Mouse (Mus musculus) hindbrain, embryonic 10.5 days (tissue): ENCODE results near the gene Gm14862. TPM values are rescaled to one million over a fixed set of nuclear protein-coding genes. Genes with fewer than 3 reads are reported as not detected.

ENCODE experiments used
- DNase-seq: peaks from one replicate; pipeline ENCODE4 v3.0.0-alpha.2; 2017; ENCODE audit warnings: low spot score
- H3K27ac ChIP-seq: fragments of 300-500 bp; sonication (generic); 2 replicates; pipeline ENCODE4 v1.5.1; 2016; ENCODE audit warnings: mild to moderate bottlenecking, moderate library complexity
- H3K27me3 ChIP-seq: fragments of 300-500 bp; sonication (generic); 2 replicates; pipeline ENCODE4 v1.6.1; 2016; ENCODE audit warnings: mild to moderate bottlenecking; ENCODE audit not compliant: poor library complexity, insufficient read depth, severe bottlenecking
- H3K36me3 ChIP-seq: fragments of 300-500 bp; sonication (generic); 2 replicates; pipeline ENCODE4 v1.6.1; 2016; ENCODE audit warnings: mild to moderate bottlenecking, moderate library complexity
- H3K4me1 ChIP-seq: fragments of 300-500 bp; sonication (generic); replicated peaks from 2 replicates; pipeline ENCODE4 v1.6.1; 2016; ENCODE audit warnings: mild to moderate bottlenecking
- H3K4me3 ChIP-seq: fragments of 300-500 bp; sonication (generic); 2 replicates; pipeline ENCODE4 v1.5.1; 2016; ENCODE audit warnings: mild to moderate bottlenecking, moderate library complexity
- H3K9me3 ChIP-seq: fragments of 300-500 bp; sonication (generic); 2 replicates; pipeline ENCODE4 v1.6.1; 2016; ENCODE audit warnings: mild to moderate bottlenecking, moderate library complexity
- WGBS: fragments of 180-500 bp; shearing (Covaris S2); methylation state at CpG from one replicate; pipeline ENCODE4 v1.1.7; 2016; 5-methylcytosine and 5-hydroxymethylcytosine counted together
- polyA plus RNA-seq: library from polyadenylated mRNA; unstranded; fragments of >200 nt; fragmentation: Nextera tagmentation; extraction: Ambion mirVana; gene quantifications from 2 replicates; pipeline ENCODE4 v1.2.1, GENCODE M21; 2016

Gene Gm14862
- polyA plus RNA-seq, 1 experiment from 2014 or later = not detected

GRCm38 (mm10) chrX:9216244-9216643, 40.5 kb downstream of the Gm14862 start:
- H3K27ac ChIP-seq = no peak overlapping the region
- H3K4me3 ChIP-seq = no peak overlapping the region
- no peaks in the 10 kb centered on the region for H3K9me3 ChIP-seq
- WGBS = 89% methylated on average over 2 of the region's 2 CpGs
- no peaks in the 10 kb centered on the region for H3K36me3 ChIP-seq
- no peak for DNase-seq
- no peaks in the 10 kb centered on the region for H3K4me1 ChIP-seq
- H3K27me3 ChIP-seq = no peaks in the 10 kb centered on the region

DNA sequence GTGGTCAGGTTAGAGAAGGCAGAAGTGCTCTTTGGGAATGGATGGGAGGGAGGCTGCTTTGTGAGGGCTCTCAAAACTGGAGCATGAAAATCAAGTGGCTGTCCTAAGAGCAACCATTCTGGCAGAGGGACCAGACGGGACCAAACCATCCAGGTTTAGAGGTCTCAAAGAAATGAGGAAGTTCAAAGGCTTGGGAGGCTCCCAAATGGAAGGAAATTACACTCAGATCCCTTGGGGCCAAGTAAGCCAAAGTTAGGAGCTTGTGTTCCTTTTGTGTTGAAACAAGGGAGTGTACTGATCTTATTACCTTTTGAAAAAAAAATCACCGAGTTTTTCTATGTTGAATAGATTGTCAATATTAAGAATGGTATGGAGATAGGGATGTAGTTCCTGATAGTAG, 51.6 kb downstream of the Gm14862 start:
- no peak overlapping the region for H3K27ac ChIP-seq
- no peaks in the 10 kb centered on the region for H3K36me3 ChIP-seq
- H3K4me3 ChIP-seq = no peak overlapping the region
- H3K4me1 ChIP-seq = peaks cover 4% of the 10 kb centered on the region; the same call in 1 of the 2 replicates
- 0 out of 2 replicates have a peak, but pooled peaks cover under 1% of the 10 kb centered on the region for H3K9me3 ChIP-seq
- no peak for DNase-seq
- 91% methylated on average over 2 of the region's 2 CpGs for WGBS
- H3K27me3 ChIP-seq = peaks cover 5% of the 10 kb centered on the region; the same call in 1 of the 2 replicates

- H3K9me3 ChIP-seq = 0 out of 2 replicates have a peak, but pooled peaks cover 6% of the 10 kb centered on the region
- peaks cover 10% of the 10 kb centered on the region; the same call in 1 of the 2 replicates for H3K4me1 ChIP-seq
- H3K27me3 ChIP-seq = peaks cover 22% of the 10 kb centered on the region
- no peaks in the 10 kb centered on the region for H3K36me3 ChIP-seq
- H3K4me3 ChIP-seq = no peak overlapping the region
- no peak for DNase-seq
- no peak overlapping the region for H3K27ac ChIP-seq
- 72% methylated on average over 7 of the region's 7 CpGs for WGBS
Measured at GRCm38 (mm10) chrX:9202781-9203405, 53.8 kb downstream of the Gm14862 start.

DNA sequence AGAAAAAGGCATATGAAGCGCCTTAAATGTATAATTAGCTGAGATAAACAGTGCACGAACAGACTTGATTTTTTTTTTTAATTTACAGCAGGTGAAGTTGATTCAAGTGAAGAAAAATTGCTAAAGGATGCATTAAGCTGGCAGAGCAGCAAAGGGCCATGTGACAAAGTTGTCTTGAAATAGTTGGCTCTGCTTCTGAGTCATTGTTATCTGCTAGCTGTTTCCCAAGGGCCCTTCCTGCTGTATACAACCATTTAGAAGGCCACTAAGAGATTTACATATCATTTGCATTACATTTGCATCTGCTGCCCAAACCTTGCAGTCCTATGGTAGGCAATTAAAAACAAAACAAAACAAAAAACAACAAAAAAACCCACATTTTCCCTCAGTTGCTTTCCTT, 54.7 kb downstream of the Gm14862 start:
- Histone ChIP-seq H3K27ac (no peak overlapping the region), H3K4me3 (no peak overlapping the region), H3K27me3 (peaks cover 22% of the 10 kb centered on the region), H3K36me3 (no peaks in the 10 kb centered on the region), H3K9me3 (0 out of 2 replicates have a peak, but pooled peaks cover 6% of the 10 kb centered on the region), H3K4me1 (peaks cover 10% of the 10 kb centered on the region; the same call in 1 of the 2 replicates)
- DNase-seq = no peak
- WGBS = 83% methylated on average over 2 of the region's 2 CpGs

Other genes starting within 250 kb of the Gm14862 start
- gene Fthl17e, start 223.4 kb downstream of the Gm14862 start, polyA plus RNA-seq = not detected in 2 replicates
- not detected in 2 replicates for gene Fthl17f, start 193.9 kb downstream of the Gm14862 start, polyA plus RNA-seq
- gene 4930402K13Rik, start 152.3 kb downstream of the Gm14862 start, polyA plus RNA-seq = not detected in 2 replicates
- 0.55 and 0.91 TPM in 2 replicates for gene Lancl3, start 57.0 kb downstream of the Gm14862 start, polyA plus RNA-seq
- 2.1 and 2.5 TPM in 2 replicates for gene Xk, start 15.9 kb upstream of the Gm14862 start, polyA plus RNA-seq
- not detected in 2 replicates for gene H2al1m, start 26.9 kb upstream of the Gm14862 start, polyA plus RNA-seq
- not detected in 2 replicates for gene H2al1k, start 93.7 kb upstream of the Gm14862 start, polyA plus RNA-seq
- gene Cybb, start 230.9 kb upstream of the Gm14862 start, polyA plus RNA-seq = 0.41 and 0.84 TPM in 2 replicates